Mouse (Mus musculus) liver, adult 10 weeks (tissue): ENCODE measurements around the gene Polrmt. TPM values are rescaled to one million over a fixed set of nuclear protein-coding genes. Genes with fewer than 3 reads are reported as not detected.

Experiments
- polyA plus RNA-seq: library from polyadenylated mRNA; stranded (reverse); fragments of 350-450 nt; fragmentation: Illumina TruSeq; extraction: RNeasy Lipid Tissue Mini Kit (QIAGEN cat#74804); gene quantifications from one replicate; pipeline ENCODE4 v1.2.3, GENCODE M21; 2014; ENCODE audit warnings: low read depth, low replicate concordance

Gene Polrmt
- 4.2 TPM for polyA plus RNA-seq

DNA sequence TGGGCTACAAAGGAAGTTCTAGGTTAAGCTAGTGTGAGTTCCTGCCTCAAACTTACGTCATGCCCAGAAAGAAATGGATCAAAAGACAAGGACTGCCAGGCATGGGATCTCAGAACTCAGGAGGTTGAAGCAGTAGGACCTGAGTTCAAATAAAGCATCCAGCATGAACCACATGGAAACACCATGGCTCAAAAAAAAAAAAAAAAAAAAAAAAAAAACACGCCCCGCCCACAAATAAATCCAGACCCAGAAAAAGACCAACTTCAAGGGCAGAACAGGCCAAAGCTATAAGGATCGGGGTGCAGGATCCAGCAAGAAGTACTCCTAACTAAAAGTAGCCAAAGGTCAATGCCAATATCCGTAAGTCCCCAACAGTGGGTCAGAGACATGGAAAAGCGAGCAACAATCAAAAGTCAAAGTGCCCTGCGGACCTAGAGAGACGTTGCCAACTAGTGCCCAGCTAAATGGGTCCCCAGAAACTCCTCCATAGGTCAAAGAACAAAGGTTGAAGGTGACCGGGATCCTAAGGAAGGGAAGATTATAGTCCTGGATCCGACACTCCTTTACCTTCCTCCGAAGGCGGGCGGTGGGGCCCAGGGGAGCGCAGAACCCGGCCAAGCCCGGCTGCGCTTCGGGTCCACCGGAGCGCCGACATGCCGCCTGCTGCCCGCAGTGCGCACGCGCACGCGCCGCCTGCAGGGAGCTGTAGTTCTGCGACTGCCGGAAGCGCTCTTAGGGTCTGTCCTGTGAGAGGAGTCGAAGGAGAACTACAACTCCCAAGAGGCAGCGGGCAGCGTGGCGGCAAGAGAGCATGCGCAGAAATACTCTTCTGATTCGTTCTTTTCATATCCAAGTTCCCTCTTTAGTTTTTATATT lies at the start of gene Polrmt:
Gene Polrmt (minus strand): TSS at position 684 of the 876 bp plus-strand sequence.

DNA sequence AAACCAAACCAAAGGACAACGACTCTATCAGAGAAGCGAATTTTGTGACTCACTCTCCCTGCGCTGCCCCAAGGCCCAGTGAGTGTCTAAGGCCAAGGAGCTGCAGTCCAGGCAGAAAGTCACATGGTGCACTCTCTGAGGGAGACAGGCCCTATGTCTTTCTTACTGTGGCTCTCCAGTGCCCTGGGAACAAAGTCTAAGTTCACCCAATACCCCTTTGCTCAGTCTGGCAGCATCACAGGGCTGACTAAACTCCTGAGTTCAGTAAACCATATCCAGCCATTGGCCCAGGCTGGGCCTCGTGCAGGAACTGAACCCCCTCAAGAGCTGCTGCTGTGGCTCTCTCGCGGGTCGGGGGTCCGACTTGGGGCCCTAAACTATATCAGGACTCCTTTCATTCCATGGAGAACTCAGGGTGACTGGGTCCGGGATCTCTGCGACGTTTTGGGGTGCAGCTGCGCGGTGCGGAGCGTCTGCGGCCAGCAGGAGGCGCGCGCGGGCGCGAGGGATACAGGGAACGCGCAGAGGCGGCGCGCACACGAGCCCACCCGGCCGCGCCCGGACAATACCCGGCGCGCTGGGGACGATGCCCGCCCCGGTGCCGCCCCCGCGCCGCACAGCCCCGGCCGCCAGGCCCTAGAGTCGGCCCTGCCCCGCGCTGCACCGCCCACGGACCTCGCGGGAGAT lies 46.8 kb upstream of the Polrmt start, which contains the start of gene Palm:
Gene Palm (plus strand): TSS at position 522 of the 687 bp plus-strand sequence.

GRCm38 (mm10) chr10:79790861-79791260 lies 44.5 kb upstream of the Polrmt start, which contains the start of gene Prss57:
TSS of gene Prss57 (minus strand) at chr10:79790961.

GRCm38 (mm10) chr10:79777103-79777531 lies 30.7 kb upstream of the Polrmt start, which contains the start of gene Fstl3:
TSS of gene Fstl3 (plus strand) at chr10:79777272.

GRCm38 (mm10) chr10:79766508-79767325 lies 20.3 kb upstream of the Polrmt start, which contains the start of gene Rnf126:
TSS of gene Rnf126 (minus strand) at chr10:79766952.

DNA sequence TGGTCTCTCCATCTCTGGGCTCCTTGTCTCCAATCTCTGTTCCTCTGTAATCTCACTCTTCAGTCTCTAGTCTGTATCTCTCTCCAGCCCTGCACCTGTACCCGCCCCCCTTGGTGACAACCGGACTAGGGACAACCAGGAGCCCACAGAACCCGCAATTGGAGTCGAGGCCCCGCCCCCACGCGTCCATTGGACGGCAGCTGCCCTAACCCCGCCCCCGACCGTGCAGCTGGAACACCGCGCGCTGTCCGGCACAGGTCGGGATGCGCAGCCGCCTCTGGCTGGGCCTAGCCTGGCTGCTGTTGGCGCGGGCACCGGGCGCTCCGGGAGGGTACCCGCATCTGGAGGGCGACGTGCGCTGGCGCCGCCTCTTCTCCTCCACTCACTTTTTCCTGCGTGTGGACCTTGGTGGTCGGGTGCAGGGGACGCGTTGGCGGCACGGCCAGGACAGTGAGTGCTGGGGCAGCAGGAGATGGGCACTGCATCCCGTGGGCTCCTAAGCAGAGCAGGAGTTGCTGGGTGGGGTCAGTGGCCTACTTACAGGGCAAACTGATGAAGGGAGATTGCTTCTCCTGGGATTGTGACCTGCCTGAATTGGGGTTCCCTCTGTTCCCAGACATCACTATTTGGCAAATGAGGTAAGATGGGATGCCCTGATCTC lies 8.6 kb upstream of the Polrmt start, which contains the start of gene Fgf22:
Gene Fgf22 (plus strand): TSS at position 221 of the 661 bp plus-strand sequence.

DNA sequence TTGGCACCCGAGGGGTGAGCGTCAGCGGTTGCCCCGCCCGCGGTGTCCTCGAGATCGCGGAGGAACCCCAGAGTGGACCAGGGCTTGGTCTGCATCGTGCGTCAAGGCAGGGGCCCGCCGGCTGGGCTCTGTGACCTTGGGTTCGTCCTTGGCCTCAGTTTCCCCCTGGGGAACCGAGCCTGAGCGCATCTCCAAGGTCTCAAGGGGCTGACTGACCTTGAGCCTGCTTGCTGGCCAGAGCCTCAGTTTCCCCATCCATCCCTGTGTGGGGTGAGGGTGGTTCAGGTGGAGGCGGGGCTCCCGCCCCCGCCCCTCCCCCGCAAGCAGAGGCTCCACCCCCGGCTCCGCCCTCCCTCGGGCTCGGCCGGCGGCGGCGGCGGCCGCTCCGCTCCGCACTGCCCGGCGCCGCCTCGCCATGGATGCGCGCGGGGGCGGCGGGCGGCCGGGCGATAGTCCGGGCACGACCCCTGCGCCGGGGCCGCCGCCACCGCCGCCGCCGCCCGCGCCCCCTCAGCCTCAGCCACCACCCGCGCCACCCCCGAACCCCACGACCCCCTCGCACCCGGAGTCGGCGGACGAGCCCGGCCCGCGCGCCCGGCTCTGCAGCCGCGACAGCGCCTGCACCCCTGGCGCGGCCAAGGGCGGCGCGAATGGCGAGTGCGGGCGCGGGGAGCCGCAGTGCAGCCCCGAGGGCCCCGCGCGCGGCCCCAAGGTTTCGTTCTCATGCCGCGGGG lies 30.0 kb downstream of the Polrmt start, which contains the start of gene Hcn2:
Gene Hcn2 (plus strand): TSS at position 381 of the 734 bp plus-strand sequence.

GRCm38 (mm10) chr10:79704065-79704969 lies 42.1 kb downstream of the Polrmt start, which contains the start of gene Bsg:
TSS of gene Bsg (plus strand) at chr10:79704491.

DNA sequence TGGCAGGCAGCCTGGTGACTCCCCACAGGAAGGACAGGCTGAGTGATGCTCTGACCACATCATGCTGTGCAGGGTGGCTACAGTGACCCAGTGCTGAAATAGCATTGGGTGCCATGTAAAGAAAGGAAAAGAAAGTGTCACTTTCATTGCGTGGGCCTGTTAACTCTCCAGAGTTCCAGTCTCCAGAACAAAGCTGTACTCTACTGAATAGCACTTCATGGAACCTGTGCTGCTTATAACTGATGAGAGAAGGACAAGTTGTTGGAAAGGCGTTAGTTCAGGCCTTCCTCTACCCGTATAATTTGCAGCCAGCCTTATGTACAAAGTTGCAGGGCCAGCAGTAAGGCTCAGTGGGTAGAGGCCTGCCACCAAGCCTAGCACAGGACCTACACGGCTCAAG lies 57.7 kb downstream of the Polrmt start, which contains the start of gene Gzmm:
Gene Gzmm (plus strand): TSS at position 301 of the 400 bp plus-strand sequence.

Other genes starting within 250 kb of the Polrmt start
- gene Plpp2, start 212.8 kb downstream of the Polrmt start, polyA plus RNA-seq = 1.9 TPM
- gene Mier2, start 191.4 kb downstream of the Polrmt start, polyA plus RNA-seq = 0.24 TPM
- not detected for gene Theg, start 159.2 kb downstream of the Polrmt start, polyA plus RNA-seq
- not detected for gene C2cd4c, start 132.6 kb downstream of the Polrmt start, polyA plus RNA-seq
- gene Shc2, start 108.7 kb downstream of the Polrmt start, polyA plus RNA-seq = not detected
- not detected for gene Odf3l2, start 100.8 kb downstream of the Polrmt start, polyA plus RNA-seq
- gene Madcam1, start 82.0 kb downstream of the Polrmt start, polyA plus RNA-seq = not detected
- not detected for gene Tpgs1, start 77.2 kb downstream of the Polrmt start, polyA plus RNA-seq
- gene Cdc34, start 64.4 kb downstream of the Polrmt start, polyA plus RNA-seq = 7.5 TPM
- not detected for gene Gzmm, start 57.6 kb downstream of the Polrmt start, polyA plus RNA-seq
- gene Bsg, start 42.1 kb downstream of the Polrmt start, polyA plus RNA-seq = 261 TPM
- gene Hcn2, start 29.9 kb downstream of the Polrmt start, polyA plus RNA-seq = not detected
- gene Fgf22, start 8.5 kb upstream of the Polrmt start, polyA plus RNA-seq = not detected
- 0.93 TPM for gene Rnf126, start 20.4 kb upstream of the Polrmt start, polyA plus RNA-seq
- gene Fstl3, start 30.7 kb upstream of the Polrmt start, polyA plus RNA-seq = not detected
- gene Prss57, start 44.4 kb upstream of the Polrmt start, polyA plus RNA-seq = not detected
- gene Palm, start 47.0 kb upstream of the Polrmt start, polyA plus RNA-seq = not detected
- not detected for gene Misp, start 74.4 kb upstream of the Polrmt start, polyA plus RNA-seq
- gene Ptbp1, start 107.8 kb upstream of the Polrmt start, polyA plus RNA-seq = 29.0 TPM
- not detected for gene Prtn3, start 127.9 kb upstream of the Polrmt start, polyA plus RNA-seq
- gene Plppr3, start 128.1 kb upstream of the Polrmt start, polyA plus RNA-seq = not detected
- not detected for gene Elane, start 139.7 kb upstream of the Polrmt start, polyA plus RNA-seq
- not detected for gene Cfd, start 144.3 kb upstream of the Polrmt start, polyA plus RNA-seq
- not detected for gene Med16, start 162.3 kb upstream of the Polrmt start, polyA plus RNA-seq
- gene Gm26602, start 164.3 kb upstream of the Polrmt start, polyA plus RNA-seq = not detected
- not detected for gene Kiss1r, start 170.4 kb upstream of the Polrmt start, polyA plus RNA-seq
- gene R3hdm4, start 174.6 kb upstream of the Polrmt start, polyA plus RNA-seq = 5.4 TPM
- 0.19 TPM for gene Arid3a, start 180.5 kb upstream of the Polrmt start, polyA plus RNA-seq
- 1.8 TPM for gene Wdr18, start 213.6 kb upstream of the Polrmt start, polyA plus RNA-seq
- gene Grin3b, start 224.1 kb upstream of the Polrmt start, polyA plus RNA-seq = not detected
- gene Tmem259, start 237.7 kb upstream of the Polrmt start, polyA plus RNA-seq = 1.4 TPM
- gene Cnn2, start 242.0 kb upstream of the Polrmt start, polyA plus RNA-seq = 0.66 TPM
- 0.08 TPM for gene Abca7, start 249.9 kb upstream of the Polrmt start, polyA plus RNA-seq